Mouse (Mus musculus): ENCODE measurements at regions not wholly inside any gene's neighbourhood (a gene's known extent, or its start where the extent isn't known, plus 50 kb on each side); places are given as distances from the start of the nearest gene placed in this dataset.
"Not testable (repeated sequence)": the region's sequence is repeated elsewhere in the genome, so short reads cannot be mapped to it uniquely, and the experiment has no call there.

- DNase-seq = peak; percentile 25 to 54
- intact Hi-C loops (cut with DNase I) = no loop called here
Observed at GRCm38 (mm10) chrX:162359767-162360545, 200.4 kb upstream of the Nhs start.

GRCm38 (mm10) chrX:162348341-162348740 is 188.8 kb upstream of the Nhs start:
- intact Hi-C loops (cut with DNase I) = no loop called here
- DNase-seq = no peak

GRCm38 (mm10) chrX:162347886-162348285 is 188.4 kb upstream of the Nhs start:
- intact Hi-C loops (cut with DNase I) = no loop called here
- no peak for DNase-seq

DNA sequence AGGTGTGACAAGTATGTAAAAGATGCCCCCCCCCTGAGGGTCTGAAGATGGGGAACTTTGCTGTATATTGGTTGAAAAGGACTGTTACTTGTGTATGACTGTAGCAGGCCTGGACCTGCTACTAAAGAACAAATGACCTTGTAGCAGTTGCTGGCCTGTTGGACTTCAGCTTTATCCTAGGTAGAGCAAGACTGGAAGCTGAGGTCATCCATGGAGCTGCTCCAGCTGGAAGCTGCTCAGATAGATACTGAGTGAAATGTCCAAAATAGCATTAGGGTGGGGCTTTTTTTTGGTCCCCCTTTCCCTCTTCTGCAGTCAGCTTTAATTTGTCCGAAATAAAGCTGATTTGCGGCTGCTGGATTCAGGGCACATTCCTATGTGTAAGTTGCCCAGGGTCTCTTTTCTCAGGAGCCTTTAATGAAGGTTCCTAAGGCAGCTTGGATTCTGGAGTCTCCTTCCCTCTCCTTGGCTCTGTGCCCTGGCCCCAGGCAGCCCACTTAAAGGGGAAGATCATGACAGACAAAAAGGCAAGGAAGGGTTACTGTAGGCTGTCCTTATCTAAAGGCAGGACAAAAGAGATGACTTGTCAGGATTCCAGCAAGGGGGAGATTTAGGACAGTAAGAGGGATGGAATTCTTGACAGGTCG is 186.1 kb upstream of the Nhs start:
- peak; percentile 44 to 71 for DNase-seq
- intact Hi-C loops (cut with DNase I) = no loop called here

GRCm38 (mm10) chrX:162332121-162332520 is 172.6 kb upstream of the Nhs start:
- intact Hi-C loops (cut with DNase I) = no loop called here
- DNase-seq = no peak

- DNase-seq = no peak
- intact Hi-C loops (cut with DNase I) = no loop called here
Observed at GRCm38 (mm10) chrX:162307646-162308045, 148.1 kb upstream of the Nhs start.

GRCm38 (mm10) chrX:162304145-162304544 is 144.6 kb upstream of the Nhs start:
- DNase-seq = no peak
- intact Hi-C loops (cut with DNase I) = no loop called here

DNA sequence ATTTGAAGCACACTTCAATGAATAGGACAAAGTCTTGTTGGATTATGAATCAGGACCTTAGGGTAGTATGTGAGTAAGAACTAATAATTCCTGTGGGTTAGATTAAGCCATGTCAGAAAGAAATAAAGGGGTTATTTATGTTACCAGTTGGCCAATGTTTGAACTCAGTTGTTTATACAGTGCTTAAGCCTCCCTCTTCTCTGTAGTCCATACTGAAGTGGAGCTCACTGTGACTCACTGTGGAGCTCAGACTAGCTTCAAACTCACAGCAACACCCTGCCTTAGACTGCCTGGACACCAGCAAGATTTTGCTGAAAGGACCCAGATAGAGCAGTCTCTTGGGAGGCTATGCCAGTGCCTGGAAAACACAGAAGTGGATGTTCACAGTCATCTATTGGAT is 143.3 kb upstream of the Nhs start:
- DNase-seq = no peak
- intact Hi-C loops (cut with DNase I) = no loop called here

DNA sequence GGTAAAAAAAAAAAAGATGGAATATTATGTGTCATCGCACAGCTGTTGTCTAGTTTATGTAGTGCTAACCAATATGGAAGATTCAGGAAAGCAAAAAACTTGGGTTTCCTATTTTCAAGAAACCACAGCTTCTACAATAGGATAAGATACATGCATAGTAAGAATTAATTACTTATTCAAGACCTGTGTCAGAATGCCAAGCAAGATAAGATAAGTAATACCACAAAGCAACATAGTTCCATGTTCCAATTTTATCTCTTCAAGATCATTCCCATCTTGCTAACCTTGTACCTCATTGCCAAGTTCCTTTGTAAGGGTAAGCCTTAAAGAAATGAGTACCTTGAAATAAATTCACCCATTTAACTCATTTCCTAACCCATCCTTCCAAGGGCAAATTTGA is 131.7 kb upstream of the Nhs start:
- DNase-seq = no peak
- intact Hi-C loops (cut with DNase I) = no loop called here

DNA sequence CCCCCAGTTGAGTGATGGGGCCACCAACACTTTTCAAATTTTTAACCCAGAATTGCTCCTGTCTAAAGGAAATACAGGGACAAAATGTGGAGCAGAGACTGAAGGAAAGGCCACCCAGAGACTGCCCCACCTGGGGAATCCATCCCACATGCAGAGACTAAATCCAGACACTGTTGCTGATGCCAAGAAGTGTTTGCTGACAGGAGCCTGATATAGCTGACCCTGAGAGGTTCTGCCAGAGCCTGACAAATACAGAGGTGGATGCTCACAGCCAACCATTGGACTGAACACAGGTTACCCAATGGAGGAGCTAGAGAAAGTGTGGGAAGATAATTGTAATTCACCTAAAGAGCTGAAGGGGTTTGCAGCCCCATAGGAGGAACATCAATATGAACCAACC is 126.6 kb upstream of the Nhs start:
- intact Hi-C loops (cut with DNase I); DNase-seq: not testable (repeated sequence)

DNA sequence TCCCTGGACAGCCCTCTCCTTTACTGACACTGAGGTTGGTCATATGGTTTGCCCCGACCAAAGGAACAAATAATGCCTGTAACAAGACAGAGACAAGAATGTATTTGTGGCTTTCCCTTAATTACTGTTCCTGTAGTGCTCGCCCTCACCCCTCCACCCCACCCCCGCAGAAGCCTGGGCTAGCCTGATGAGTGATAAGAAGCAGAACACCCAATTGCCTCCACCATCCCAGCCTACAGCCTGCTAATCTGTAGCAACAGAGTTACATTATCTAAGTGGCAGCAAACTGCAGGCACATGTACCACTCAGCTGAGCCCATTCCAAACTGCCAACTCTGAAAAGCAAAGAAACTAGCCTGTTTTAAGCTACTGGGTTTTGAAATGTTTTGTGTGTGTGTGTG is 124.7 kb upstream of the Nhs start:
- intact Hi-C loops (cut with DNase I) = loop anchor here (5.0 kb wide), 1 partner anchor 168 kb away; no protein-coding TSS in a partner anchor
- no peak for DNase-seq

DNA sequence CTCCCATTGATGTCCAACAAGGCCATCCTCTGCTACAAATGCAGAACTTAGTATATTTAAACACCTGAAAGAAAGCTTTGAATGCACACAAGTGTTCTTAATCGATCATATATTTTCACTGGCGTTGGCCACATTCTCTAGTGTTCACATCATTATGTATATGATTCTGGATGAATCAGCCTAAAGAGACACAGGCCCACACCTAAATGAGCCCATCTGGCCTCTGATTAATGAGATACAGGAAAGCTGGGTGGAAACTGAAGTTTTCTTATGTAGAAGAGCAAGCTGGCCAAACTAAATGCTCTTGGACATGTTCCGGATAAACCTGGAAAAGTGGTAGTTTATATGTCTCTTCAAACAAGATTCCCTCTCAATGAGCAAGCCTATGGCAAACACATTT is 123.2 kb upstream of the Nhs start:
- intact Hi-C loops (cut with DNase I) = loop anchor here (5.0 kb wide), 1 partner anchor 170 kb away; no protein-coding TSS in a partner anchor
- DNase-seq = no peak

DNA sequence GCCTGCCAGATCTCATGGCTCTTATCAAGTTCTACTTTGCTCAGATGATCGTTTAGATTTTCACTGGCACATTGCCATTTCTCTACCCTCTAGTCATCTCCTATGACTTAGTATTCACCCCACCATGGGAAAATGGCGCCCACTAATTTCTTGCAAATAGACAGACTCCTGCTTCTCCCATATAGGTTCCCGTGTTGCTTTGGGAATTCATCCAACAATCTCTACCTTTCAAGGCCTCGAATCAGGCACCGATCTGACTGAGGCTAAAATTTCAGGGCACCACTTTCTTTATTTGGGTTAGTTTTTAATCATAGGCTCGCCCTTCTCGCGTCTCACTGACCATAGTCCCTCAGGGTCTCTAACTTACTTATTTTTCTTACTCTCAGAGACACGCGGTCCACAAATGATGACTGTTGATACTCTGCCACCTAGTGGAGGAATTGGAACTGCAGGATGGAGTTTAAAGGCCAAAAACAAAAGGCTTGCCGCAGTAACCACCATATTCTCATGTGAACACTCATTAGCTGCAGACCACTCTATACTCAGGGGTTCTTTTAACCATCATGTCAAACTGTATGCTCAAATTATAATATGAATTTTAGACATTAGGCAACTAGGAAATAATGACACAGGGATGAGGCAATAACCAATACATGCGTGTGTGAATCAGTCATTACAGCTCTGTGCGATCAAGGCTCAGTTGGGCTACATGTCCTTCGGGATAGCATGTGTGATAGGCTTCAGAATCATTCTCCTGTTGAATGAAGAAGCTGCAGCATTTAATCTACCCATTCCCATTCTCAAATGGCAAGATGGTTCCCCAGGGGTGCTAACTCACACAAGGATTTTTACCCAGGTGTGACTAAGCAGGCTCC is 119.5 kb upstream of the Nhs start:
- intact Hi-C loops (cut with DNase I) = loop anchor here (1.0 to 2.0 kb wide), 3 partner anchors 119 to 404 kb away; no protein-coding TSS in a partner anchor

DNA sequence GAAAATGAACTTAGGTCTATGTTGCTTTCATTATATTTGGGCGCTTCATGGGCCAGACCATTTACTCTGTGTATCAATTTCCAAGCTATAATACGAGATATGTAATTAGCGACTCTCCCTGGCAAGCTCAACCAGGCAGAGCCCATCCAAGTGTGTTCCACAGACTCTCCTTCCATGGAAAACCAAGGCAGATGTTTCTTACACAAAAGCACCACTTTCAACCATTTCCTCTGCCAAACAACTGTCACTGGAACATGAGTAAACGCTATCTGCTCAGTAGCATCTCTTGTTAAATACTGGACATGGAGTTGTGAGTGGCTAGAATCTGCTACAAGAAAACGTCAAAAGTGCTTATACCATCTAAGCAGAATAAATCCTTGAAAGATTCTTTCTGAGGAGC is 115.1 kb upstream of the Nhs start:
- intact Hi-C loops (cut with DNase I) = no loop called here

More for the DNA sequence above, 119.5 kb upstream of the Nhs start:
- peak; percentile 49 to 76 for DNase-seq

GRCm38 (mm10) chrX:162271189-162271588 is 111.7 kb upstream of the Nhs start:
- intact Hi-C loops (cut with DNase I) = no loop called here
- DNase-seq = no peak

More for the DNA sequence above, 115.1 kb upstream of the Nhs start:
- no peak for DNase-seq

GRCm38 (mm10) chrX:162268918-162269317 is 109.4 kb upstream of the Nhs start:
- no peak for DNase-seq
- intact Hi-C loops (cut with DNase I) = no loop called here

DNA sequence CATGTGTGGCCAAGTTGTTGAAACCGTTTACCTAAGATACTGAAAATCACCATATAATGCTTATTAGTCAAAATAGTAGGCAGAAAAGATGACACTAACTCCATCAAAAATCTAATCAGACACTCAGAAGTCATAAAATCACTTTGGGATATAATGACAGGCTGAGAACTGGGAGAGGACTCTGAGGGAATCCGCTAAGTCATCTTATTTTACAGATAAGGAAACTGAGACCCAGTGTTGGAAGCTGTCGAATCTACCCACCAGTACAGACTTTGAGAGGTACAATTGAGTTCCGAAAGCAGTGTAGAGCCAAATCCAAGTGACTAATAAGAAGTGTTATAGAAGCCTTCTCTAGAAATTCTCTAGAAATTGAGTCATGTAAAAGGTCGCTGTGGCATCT is 108.6 kb upstream of the Nhs start:
- no peak for DNase-seq
- intact Hi-C loops (cut with DNase I) = no loop called here

DNA sequence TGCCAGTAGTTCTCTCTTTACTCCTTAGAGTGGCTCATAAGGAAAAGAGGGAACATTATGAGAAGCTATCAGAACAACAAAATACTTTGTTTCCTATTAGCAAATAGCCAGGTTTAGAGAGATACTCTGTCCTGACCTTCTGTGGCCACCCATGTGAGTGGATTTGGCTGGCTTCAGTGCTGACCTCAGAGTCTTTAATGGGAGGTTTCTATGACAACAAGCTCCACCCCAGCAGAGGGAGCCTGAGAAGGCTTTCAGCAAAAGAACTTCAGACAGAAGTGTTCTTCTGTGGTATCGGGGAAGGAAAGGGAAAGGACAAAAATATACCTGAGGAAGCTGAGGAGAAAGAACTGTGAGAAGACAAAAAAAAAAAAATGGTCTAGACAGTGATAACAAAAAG is 108.1 kb upstream of the Nhs start:
- intact Hi-C loops (cut with DNase I) = no loop called here
- peak; percentile 22 to 34 for DNase-seq

DNA sequence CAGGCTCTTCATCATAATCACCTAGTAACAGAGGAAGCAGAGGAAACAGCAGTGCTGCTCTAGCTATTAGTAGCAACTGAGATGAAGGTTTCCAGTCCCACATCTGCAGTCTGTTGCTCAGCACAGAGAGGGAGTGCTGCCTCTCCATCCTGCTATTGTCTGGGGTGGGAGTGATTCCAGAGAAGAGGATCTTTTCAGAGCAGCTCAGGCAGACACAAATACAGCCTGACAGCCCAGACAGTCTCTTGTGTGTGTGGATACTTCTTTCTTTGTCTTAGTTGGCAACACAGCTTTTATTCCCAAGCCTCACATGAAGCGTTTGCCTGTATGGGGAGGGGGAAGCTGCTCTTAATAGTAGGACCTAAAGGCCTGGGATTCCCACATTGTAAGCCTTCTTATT is 107.2 kb upstream of the Nhs start:
- DNase-seq = peak in 1 of 2 experiments; percentile 2
- intact Hi-C loops (cut with DNase I) = no loop called here

- intact Hi-C loops (cut with DNase I) = no loop called here
- DNase-seq = no peak
Observed at GRCm38 (mm10) chrX:162257398-162257797, 97.9 kb upstream of the Nhs start.

- no peak for DNase-seq
- intact Hi-C loops (cut with DNase I) = no loop called here
Observed at GRCm38 (mm10) chrX:162255873-162256272, 96.3 kb upstream of the Nhs start.

Data from heart, postnatal 14 days (tissue).